Mouse (Mus musculus) adrenal gland, postnatal 0 days (tissue): ENCODE measurements around the gene Gm5796. TPM values are rescaled to one million over a fixed set of nuclear protein-coding genes. Genes with fewer than 3 reads are reported as not detected.

ENCODE experiments used
- polyA plus RNA-seq: library from polyadenylated mRNA; unstranded; fragments of >200 nt; fragmentation: Nextera tagmentation; extraction: Ambion mirVana; gene quantifications from 2 replicates; pipeline ENCODE4 v1.2.1, GENCODE M21; 2015

Gm5796 gene
- polyA plus RNA-seq: 0.11 and 0.30 TPM in 2 replicates

DNA sequence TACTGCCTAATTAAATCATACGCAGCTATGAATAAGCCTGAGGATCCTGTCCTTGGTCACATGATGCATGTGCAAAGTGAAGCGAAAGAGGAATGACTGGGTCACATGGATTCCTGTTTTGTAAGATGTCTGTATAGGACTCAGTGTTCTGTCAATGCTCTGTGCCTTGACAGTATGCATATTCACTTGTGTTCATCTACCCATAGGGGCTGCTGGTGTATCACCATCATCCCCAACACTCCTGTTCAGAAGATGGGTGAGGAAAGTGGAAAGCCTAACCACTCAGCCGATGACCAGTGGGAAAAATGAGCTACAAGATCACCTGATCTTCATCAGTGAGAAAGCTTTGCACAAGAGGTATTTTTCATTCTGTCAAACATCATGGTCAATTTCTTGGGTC, at the start of gene Gm5796:
Gene Gm5796 (plus strand): TSS at position 301 of the 400 bp plus-strand sequence.

GRCm38 (mm10) chr14:3998094-3998493, 25.6 kb upstream of the Gm5796 start, which contains the start of gene Gm3099:
TSS of gene Gm3099 (plus strand) at chr14:3998394.

GRCm38 (mm10) chr14:4083820-4084219, 60.1 kb downstream of the Gm5796 start, which contains the start of gene Gm3115:
TSS of gene Gm3115 (plus strand) at chr14:4084120.

Other genes starting within 250 kb of the Gm5796 start
- gene Gm3002, start 213.9 kb upstream of the Gm5796 start, polyA plus RNA-seq: 0.14 and 0.27 TPM in 2 replicates
- gene Gm3033, start 177.7 kb upstream of the Gm5796 start, polyA plus RNA-seq: not detected in 2 replicates
- 0.18 TPM in 1 of 2 replicates, not detected in the other for gene Gm2916, start 139.8 kb upstream of the Gm5796 start, polyA plus RNA-seq
- gene Gm3029, start 92.2 kb upstream of the Gm5796 start, polyA plus RNA-seq: not detected in 2 replicates
- 0.25 TPM in 1 of 2 replicates, not detected in the other for gene Gm3095, start 60.4 kb upstream of the Gm5796 start, polyA plus RNA-seq
- gene Gm3099, start 25.5 kb upstream of the Gm5796 start, polyA plus RNA-seq: not detected in 2 replicates
- not detected in 2 replicates for gene Gm3115, start 60.2 kb downstream of the Gm5796 start, polyA plus RNA-seq
- 0.55 TPM in 1 of 2 replicates, not detected in the other for gene Gm8108, start 86.6 kb downstream of the Gm5796 start, polyA plus RNA-seq
- not detected in 2 replicates for gene Gm3127, start 141.1 kb downstream of the Gm5796 start, polyA plus RNA-seq
- 0.19 and 0.58 TPM in 2 replicates for gene Gm2974, start 158.6 kb downstream of the Gm5796 start, polyA plus RNA-seq
- not detected in 2 replicates for gene Gm3138, start 225.7 kb downstream of the Gm5796 start, polyA plus RNA-seq